Mouse (Mus musculus): Measurements from ENCODE around the gene Selenok.

DNA sequence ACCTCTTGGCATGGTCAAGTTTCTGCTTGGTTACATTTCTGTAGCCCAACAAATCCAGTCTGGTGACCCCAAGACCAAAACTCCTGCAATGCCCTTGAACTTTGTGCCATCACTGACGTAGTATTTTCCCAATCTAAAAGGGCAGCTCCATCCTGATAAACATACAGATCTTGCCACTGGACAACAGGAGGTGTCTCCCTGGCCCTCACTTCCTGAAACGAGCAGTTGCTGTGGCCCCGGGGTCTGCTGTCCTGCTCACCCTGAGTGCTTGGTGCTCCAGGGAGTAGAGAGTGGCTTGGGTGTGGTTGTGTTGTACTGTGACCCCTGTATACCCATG lies 31.3 kb downstream of the Selenok start:
- TF ChIP-seq CTCF (IDR thresholded peaks at IDR 0.05; ENCODE audit: borderline replicate concordance, insufficient read depth, low read length) (no peak), POLR2A (IDR thresholded peaks at IDR 0.05; ENCODE audit: low read depth, low read length) (no peak)
